Mouse (Mus musculus) C2C12 (cell line): ENCODE data around the gene Tnnc2. TPM values are rescaled to one million over a fixed set of nuclear protein-coding genes. Genes with fewer than 3 reads are reported as not detected.

Experiments used
- H3K27me3 ChIP-seq: one replicate; pipeline ENCODE4 v1.6.1; 2011; ENCODE audit not compliant: control insufficient read depth, insufficient read depth, insufficient read length
- H3K36me3 ChIP-seq: one replicate; pipeline ENCODE4 v1.6.1; 2011; ENCODE audit not compliant: control insufficient read depth, insufficient read depth
- H3K4me3 ChIP-seq: one replicate; pipeline ENCODE4 v1.5.1; 2011; ENCODE audit warnings: mild to moderate bottlenecking, control low read depth; ENCODE audit not compliant: poor library complexity, insufficient read depth, severe bottlenecking
- H3K79me2 ChIP-seq: one replicate; pipeline ENCODE4 v1.6.1; 2011; ENCODE audit not compliant: control insufficient read depth, insufficient read depth
- H3K79me3 ChIP-seq: one replicate; pipeline ENCODE4 v1.6.1; 2011; ENCODE audit warnings: low read depth, control low read depth
- H3ac ChIP-seq: one replicate; pipeline ENCODE3; 2011; ENCODE audit warnings: low read depth; ENCODE audit not compliant: control insufficient read depth, insufficient read length
- CEBPB ChIP-seq: IDR thresholded peaks from one replicate; pipeline ENCODE4 v1.6.1; 2011; ENCODE audit warnings: low read depth, mild to moderate bottlenecking, control low read depth, moderate library complexity
- CTCF ChIP-seq: IDR thresholded peaks from one replicate; pipeline ENCODE4 v1.5.1; 2011; ENCODE audit not compliant: control insufficient read depth, insufficient read depth, insufficient read length
- FOSL1 ChIP-seq: IDR thresholded peaks from one replicate; pipeline ENCODE4 v1.8.0; 2011; ENCODE audit warnings: mild to moderate bottlenecking, low read length; ENCODE audit not compliant: poor library complexity, insufficient read depth, severe bottlenecking
- MAX ChIP-seq: IDR thresholded peaks from one replicate; pipeline ENCODE4 v1.6.1; 2011; ENCODE audit warnings: mild to moderate bottlenecking, control low read depth
- MYOD1 ChIP-seq: IDR thresholded peaks from one replicate; pipeline ENCODE4 v1.6.1; 2011; ENCODE audit warnings: low read depth; ENCODE audit not compliant: control insufficient read depth, insufficient read length
- MYOG ChIP-seq: IDR thresholded peaks from one replicate; pipeline ENCODE4 v1.6.1; 2011; ENCODE audit not compliant: control insufficient read depth, insufficient read length; ENCODE audit errors: extremely low read depth
- USF1 ChIP-seq: IDR thresholded peaks from one replicate; pipeline ENCODE4 v1.6.1; 2011; ENCODE audit warnings: low read depth, mild to moderate bottlenecking, control low read depth, moderate library complexity
- polyA plus RNA-seq: library from polyadenylated mRNA; unstranded; fragments of >200 nt; fragmentation: generic; extraction: Trizol; gene quantifications from one replicate; pipeline ENCODE4 v1.2.1, GENCODE M21; 2012; ENCODE audit warnings: missing spikeins

Tnnc2 gene
- polyA plus RNA-seq, 1 experiment, result 4.7 TPM

GRCm38 (mm10) chr2:164765841-164766240, 13.9 kb downstream of the Tnnc2 start:
- no peak overlapping the region for H3K4me3 ChIP-seq
- TF ChIP-seq MAX, result no peak
- H3K79me3 ChIP-seq, result peaks cover 10% of the 10 kb centered on the region
- peaks cover 64% of the 10 kb centered on the region for H3K36me3 ChIP-seq
- peaks cover 12% of the 10 kb centered on the region for H3K79me2 ChIP-seq
- H3ac ChIP-seq, result no peak overlapping the region
- no peaks in the 10 kb centered on the region for H3K27me3 ChIP-seq

DNA sequence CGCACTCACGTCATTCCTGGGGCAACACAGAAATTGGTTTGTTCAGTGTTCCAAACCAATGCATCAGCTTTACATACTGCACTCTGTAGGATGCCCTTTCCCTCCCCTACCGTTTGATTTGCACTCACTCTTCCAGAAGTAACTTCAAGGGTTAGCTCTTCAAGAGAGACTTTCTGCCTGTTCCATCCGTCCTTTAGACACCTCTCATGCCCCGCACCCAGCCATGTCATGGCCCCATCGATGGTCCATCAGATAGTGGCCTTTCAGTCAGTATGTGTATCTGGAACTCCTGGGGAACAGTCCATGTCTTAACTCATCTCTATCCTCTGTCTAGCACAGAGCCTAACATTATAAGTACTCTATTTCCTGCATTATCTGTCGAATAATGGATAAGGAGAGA, 17.2 kb downstream of the Tnnc2 start:
- TF ChIP-seq FOSL1 (no peak), CTCF (no peak), USF1 (no peak), CEBPB (no peak), MAX (no peak), MYOD1 (no peak), MYOG (no peak)
- Histone ChIP-seq H3K79me3 (no peaks in the 10 kb centered on the region), H3K4me3 (no peak overlapping the region), H3K27me3 (no peaks in the 10 kb centered on the region), H3K36me3 (peaks cover 82% of the 10 kb centered on the region), H3ac (no peak overlapping the region), H3K79me2 (no peaks in the 10 kb centered on the region)

DNA sequence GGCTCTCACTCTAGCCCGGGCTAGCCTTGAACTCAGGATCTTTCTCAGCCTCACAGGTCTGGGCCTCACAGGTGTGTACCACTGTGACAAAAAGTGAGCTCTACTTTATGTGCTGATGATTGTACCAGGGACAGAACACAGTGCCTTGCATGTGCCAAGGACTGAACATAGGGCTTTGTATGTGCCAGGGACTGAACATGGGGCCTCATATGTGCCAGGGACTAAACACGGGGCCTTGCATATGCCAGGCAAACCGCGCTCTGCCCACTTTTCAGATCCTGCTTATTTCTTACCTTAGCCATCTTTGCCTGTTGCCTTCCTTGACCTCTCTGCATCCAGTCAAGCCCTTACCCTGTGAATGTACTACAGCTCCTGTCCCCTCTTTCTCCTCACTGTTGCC, 17.8 kb downstream of the Tnnc2 start:
- H3K27me3 ChIP-seq, result no peaks in the 10 kb centered on the region
- no peaks in the 10 kb centered on the region for H3K79me2 ChIP-seq
- TF ChIP-seq MYOG, result no peak
- no peak for TF ChIP-seq MAX
- TF ChIP-seq USF1, result no peak
- H3ac ChIP-seq, result no peak overlapping the region
- no peak overlapping the region for H3K4me3 ChIP-seq
- no peaks in the 10 kb centered on the region for H3K79me3 ChIP-seq
- peaks cover 85% of the 10 kb centered on the region for H3K36me3 ChIP-seq

DNA sequence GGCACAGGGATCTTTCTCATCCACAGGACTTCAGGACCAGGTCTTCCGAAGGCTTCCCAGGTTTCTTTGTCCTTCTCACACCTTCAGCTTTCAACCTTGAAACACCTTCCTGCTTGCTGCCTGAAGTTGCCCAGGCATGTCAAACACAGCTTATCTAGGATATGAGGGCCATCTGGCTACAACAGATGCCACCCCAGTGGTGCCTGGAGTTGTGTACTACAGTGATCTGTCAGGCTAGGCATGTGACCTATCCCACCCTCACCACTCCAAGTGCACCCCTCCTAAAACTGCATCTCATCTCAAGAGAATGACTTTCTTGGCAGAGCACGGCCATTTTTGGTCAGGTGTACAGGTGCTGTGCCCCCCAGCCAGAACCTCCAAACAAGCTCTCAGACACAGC, 18.3 kb downstream of the Tnnc2 start:
- no peaks in the 10 kb centered on the region for H3K79me2 ChIP-seq
- H3ac ChIP-seq, result no peak overlapping the region
- H3K79me3 ChIP-seq, result no peaks in the 10 kb centered on the region
- H3K4me3 ChIP-seq, result no peak overlapping the region
- H3K36me3 ChIP-seq, result peaks cover 85% of the 10 kb centered on the region
- H3K27me3 ChIP-seq, result no peaks in the 10 kb centered on the region
- TF ChIP-seq MAX (no peak), MYOD1 (no peak), CTCF (no peak), MYOG (no peak)

DNA sequence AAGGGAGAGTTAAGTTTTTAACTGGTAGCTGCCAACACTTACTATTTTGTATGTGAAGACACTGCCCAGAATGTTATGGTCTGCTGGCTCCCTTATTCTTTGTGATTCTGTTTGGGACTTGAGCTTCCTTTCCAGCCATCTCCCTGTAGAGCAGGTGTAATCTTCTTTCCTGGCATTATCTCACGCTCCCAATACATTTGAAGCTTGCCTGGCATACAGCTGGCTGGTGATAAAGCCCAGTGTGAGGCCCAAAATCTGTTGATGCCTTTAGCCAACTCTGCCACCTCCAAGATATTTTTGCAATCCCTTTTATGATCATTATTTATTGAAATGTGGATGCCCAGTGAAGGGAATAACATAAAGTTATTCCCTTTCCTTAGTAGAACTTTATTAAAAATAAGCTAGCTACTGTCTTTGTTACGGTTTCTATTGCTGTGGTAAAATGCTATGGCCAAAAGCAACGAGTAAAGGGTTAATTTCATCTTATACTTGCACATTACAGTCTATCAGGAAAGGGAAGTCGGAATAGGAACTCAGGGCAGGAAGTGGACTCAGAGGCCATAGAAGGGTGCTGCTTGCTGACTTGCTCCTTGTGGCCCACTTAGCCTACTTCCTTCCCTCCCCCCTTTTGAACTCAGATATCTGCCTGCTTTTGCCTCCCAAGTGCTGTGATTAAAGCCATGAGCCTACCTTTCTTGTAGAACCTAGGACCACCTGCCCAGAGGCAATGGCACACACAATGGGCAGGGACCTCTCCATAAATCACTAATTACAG, 19.5 kb downstream of the Tnnc2 start:
- Histone ChIP-seq H3K79me2 (no peaks in the 10 kb centered on the region), H3K36me3 (peaks cover 85% of the 10 kb centered on the region), H3K4me3 (no peak overlapping the region), H3K79me3 (no peaks in the 10 kb centered on the region), H3ac (no peak overlapping the region), H3K27me3 (no peaks in the 10 kb centered on the region)
- no peak for TF ChIP-seq MAX
- TF ChIP-seq MYOD1, result no peak
- TF ChIP-seq FOSL1, result no peak
- no peak for TF ChIP-seq USF1
- TF ChIP-seq CTCF, result no peak
- TF ChIP-seq CEBPB, result no peak
- no peak for TF ChIP-seq MYOG

DNA sequence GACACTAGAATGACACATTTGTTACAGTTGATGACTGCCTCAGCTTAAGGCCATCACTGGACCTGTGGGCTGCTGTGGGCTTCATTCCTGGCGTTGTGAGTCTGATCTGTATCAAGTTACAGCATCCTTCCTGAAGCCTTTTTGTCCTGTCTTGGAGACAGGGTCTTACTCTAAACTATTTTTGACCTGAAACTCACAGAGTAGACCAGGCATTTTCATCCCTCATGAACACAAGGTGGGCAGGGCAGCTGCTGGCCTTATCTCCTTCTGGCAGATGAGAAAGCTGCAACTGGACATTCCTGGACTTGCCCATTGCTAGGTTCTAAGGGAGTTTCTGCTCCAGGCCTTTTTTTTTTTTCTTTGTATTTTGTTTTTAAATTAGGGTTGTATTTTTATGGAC, 21.1 kb downstream of the Tnnc2 start:
- TF ChIP-seq CTCF (no peak), FOSL1 (no peak), MAX (no peak), MYOG (no peak), MYOD1 (no peak), CEBPB (no peak), USF1 (no peak)
- Histone ChIP-seq H3K36me3 (peaks cover 92% of the 10 kb centered on the region), H3K79me3 (no peaks in the 10 kb centered on the region)

More for the DNA sequence above, 21.1 kb downstream of the Tnnc2 start:
- H3K4me3 ChIP-seq, result no peak overlapping the region
- no peak overlapping the region for H3ac ChIP-seq
- no peaks in the 10 kb centered on the region for H3K27me3 ChIP-seq
- no peaks in the 10 kb centered on the region for H3K79me2 ChIP-seq
